Mouse (Mus musculus): ENCODE data around the gene Arhgef28.

- no peak for TF ChIP-seq CTCF (IDR thresholded peaks at IDR 0.05; ENCODE audit: low read depth)
- no peak for TF ChIP-seq EP300 (IDR thresholded peaks at IDR 0.05; ENCODE audit: low read depth)
Observed at GRCm38 (mm10) chr13:98147532-98147931, 58.7 kb downstream of the Arhgef28 start.

All from liver, embryonic 14.5 days (tissue).